Mouse (Mus musculus) embryonic facial prominence, embryonic 11.5 days (tissue): ENCODE measurements at regions not wholly inside any gene's neighbourhood (a gene's known extent, or its start where the extent isn't known, plus 50 kb on each side); places are given as distances from the start of the nearest gene placed in this dataset.

Experiments used
- ATAC-seq: fragments of 200-750 bp; cut with Nextera tagmentation; replicated peaks from 2 replicates; pipeline ENCODE4 v1.8.0; 2017; ENCODE audit warnings: low read depth; ENCODE audit not compliant: insufficient number of reproducible peaks, low FRiP score, low TSS enrichment
- DNase-seq: peaks from one replicate; pipeline ENCODE4 v3.0.0-alpha.2; 2015; ENCODE audit warnings: low spot score
- H3K27ac ChIP-seq: fragments of 300-500 bp; sonication (generic); replicated peaks from 2 replicates; pipeline ENCODE4 v1.5.1; 2014; ENCODE audit warnings: mild to moderate bottlenecking, low read depth, low read length, control low read depth
- H3K27me3 ChIP-seq: fragments of 300-500 bp; sonication (generic); 2 replicates; pipeline ENCODE4 v1.6.1; 2014; ENCODE audit warnings: mild to moderate bottlenecking, low read length, moderate library complexity, mixed read lengths; ENCODE audit not compliant: control insufficient read depth, insufficient read depth
- H3K36me3 ChIP-seq: fragments of 300-500 bp; sonication (generic); replicated peaks from 2 replicates; pipeline ENCODE4 v1.6.1; 2014; ENCODE audit warnings: low read depth, mild to moderate bottlenecking, low read length, moderate library complexity, mixed read lengths; ENCODE audit not compliant: control insufficient read depth, insufficient read depth
- H3K4me1 ChIP-seq: fragments of 300-500 bp; sonication (generic); 2 replicates; pipeline ENCODE4 v1.6.1; 2014; ENCODE audit warnings: low read length, mixed read lengths; ENCODE audit not compliant: control insufficient read depth, insufficient read depth
- H3K4me2 ChIP-seq: fragments of 300-500 bp; sonication (generic); 2 replicates; pipeline ENCODE4 v1.6.1; 2014; ENCODE audit warnings: low read depth, mild to moderate bottlenecking, control low read depth, low read length, moderate library complexity
- H3K4me3 ChIP-seq: fragments of 300-500 bp; sonication (generic); 2 replicates; pipeline ENCODE4 v1.5.1; 2014; ENCODE audit warnings: low read depth, low read length, control low read depth
- H3K9ac ChIP-seq: fragments of 300-500 bp; sonication (generic); replicated peaks from 2 replicates; pipeline ENCODE4 v1.6.1; 2014; ENCODE audit warnings: mild to moderate bottlenecking, control low read depth, low read length
- H3K9me3 ChIP-seq: fragments of 300-500 bp; sonication (generic); replicated peaks from 2 replicates; pipeline ENCODE4 v1.6.1; 2016; ENCODE audit warnings: mild to moderate bottlenecking, low read length, inconsistent platforms, mixed read lengths; ENCODE audit not compliant: control insufficient read depth
- whole genome bisulfite sequencing: fragments of 180-500 bp; shearing (Covaris S2); extraction: QIAGEN DNeasy Blood & Tissue Kit; methylation state at CpG from one replicate; pipeline ENCODE4 v1.1.7; 2014; 5-methylcytosine and 5-hydroxymethylcytosine counted together

GRCm38 (mm10) chr2:170945401-170946105, 213.9 kb downstream of the Dok5 start:
- DNase-seq (no peak), ATAC-seq (no peak)
- no peak overlapping the region for H3K9ac ChIP-seq
- no peak overlapping the region for H3K4me3 ChIP-seq
- H3K36me3 ChIP-seq: no peaks in the 10 kb centered on the region
- H3K27ac ChIP-seq: no peak overlapping the region
- 82% methylated on average over 16 of the region's 16 CpGs for WGBS
- H3K4me1 ChIP-seq: no peaks in the 10 kb centered on the region
- H3K9me3 ChIP-seq: no peaks in the 10 kb centered on the region
- H3K27me3 ChIP-seq: no peaks in the 10 kb centered on the region
- no peak overlapping the region for H3K4me2 ChIP-seq

DNA sequence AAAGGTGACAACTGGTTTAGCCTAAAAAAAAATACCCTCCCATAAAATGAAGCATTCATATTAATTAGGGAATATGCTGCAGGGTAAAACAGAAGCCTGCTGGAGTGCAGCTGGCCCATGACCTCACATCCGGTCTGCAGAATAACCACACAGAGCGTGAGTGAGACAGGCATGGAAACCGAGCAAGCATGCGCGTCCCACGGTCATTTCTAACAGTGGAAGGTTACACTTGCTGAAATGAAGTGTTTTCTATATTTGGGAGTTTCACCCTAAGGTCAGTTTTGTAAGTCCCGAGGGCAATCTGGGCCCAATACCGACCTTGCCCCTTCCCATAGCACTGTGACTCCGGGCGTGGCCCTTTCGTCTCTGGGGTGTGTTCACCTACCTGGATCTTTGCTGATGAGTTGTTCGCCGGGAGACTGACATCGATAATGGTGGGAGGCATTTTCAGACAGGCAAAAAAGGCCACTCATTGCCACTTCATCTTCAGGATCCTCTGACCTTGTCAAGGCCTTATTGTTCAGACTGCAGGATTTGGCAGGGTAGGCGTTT, 214.6 kb downstream of the Dok5 start:
- Histone ChIP-seq H3K9ac (no peak overlapping the region), H3K4me1 (no peaks in the 10 kb centered on the region), H3K9me3 (no peaks in the 10 kb centered on the region), H3K4me2 (no peak overlapping the region), H3K27ac (no peak overlapping the region), H3K36me3 (no peaks in the 10 kb centered on the region), H3K4me3 (no peak overlapping the region), H3K27me3 (no peaks in the 10 kb centered on the region)
- ATAC-seq: no peak
- no peak for DNase-seq
- WGBS: 83% methylated on average over 15 of the region's 15 CpGs

- Histone ChIP-seq H3K36me3 (no peaks in the 10 kb centered on the region), H3K27ac (no peak overlapping the region), H3K4me2 (no peak overlapping the region), H3K9me3 (no peaks in the 10 kb centered on the region), H3K27me3 (no peaks in the 10 kb centered on the region), H3K4me3 (no peak overlapping the region), H3K9ac (no peak overlapping the region), H3K4me1 (no peaks in the 10 kb centered on the region)
- DNase-seq (no peak), ATAC-seq (no peak)
- 93% methylated on average over 8 of the region's 8 CpGs for WGBS
Observed at GRCm38 (mm10) chr2:170947236-170947635, 215.6 kb downstream of the Dok5 start.

DNA sequence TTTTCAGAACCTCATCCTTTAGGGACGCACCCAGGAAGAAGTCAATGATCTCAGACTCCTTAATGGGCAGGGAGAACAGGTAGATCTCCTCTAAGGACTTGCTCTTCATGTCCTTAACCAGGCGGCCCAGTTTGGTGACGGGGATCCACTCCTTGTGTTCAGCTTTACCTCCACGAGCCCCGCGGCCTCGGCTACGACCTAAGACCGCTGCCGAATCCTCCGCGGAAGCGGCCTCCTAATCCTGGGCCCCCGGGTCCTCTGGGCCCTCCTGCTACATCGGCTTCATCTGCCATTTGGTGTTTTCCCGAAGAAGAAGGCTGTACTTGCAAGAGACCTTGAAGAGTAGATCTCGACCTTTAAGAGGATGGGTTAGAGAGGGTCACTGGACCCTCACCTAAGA, 223.0 kb downstream of the Dok5 start:
- 92% methylated on average over 17 of the region's 17 CpGs for WGBS
- no peak overlapping the region for H3K4me3 ChIP-seq
- H3K9me3 ChIP-seq: no peaks in the 10 kb centered on the region
- H3K36me3 ChIP-seq: no peaks in the 10 kb centered on the region
- no peaks in the 10 kb centered on the region for H3K4me1 ChIP-seq
- no peak overlapping the region for H3K27ac ChIP-seq
- H3K27me3 ChIP-seq: no peaks in the 10 kb centered on the region
- H3K4me2 ChIP-seq: no peak overlapping the region
- ATAC-seq: no peak
- DNase-seq: no peak
- no peak overlapping the region for H3K9ac ChIP-seq

- H3K36me3 ChIP-seq: no peaks in the 10 kb centered on the region
- no peaks in the 10 kb centered on the region for H3K27me3 ChIP-seq
- H3K9me3 ChIP-seq: no peaks in the 10 kb centered on the region
- H3K9ac ChIP-seq: no peak overlapping the region
- 82% methylated on average over 3 of the region's 3 CpGs for WGBS
- no peak overlapping the region for H3K4me2 ChIP-seq
- DNase-seq (no peak), ATAC-seq (no peak)
- H3K4me1 ChIP-seq: no peaks in the 10 kb centered on the region
- H3K27ac ChIP-seq: no peak overlapping the region
- no peak overlapping the region for H3K4me3 ChIP-seq
Observed at GRCm38 (mm10) chr2:170956766-170957165, 225.2 kb downstream of the Dok5 start.

GRCm38 (mm10) chr2:170960396-170960795, 228.8 kb downstream of the Dok5 start:
- Histone ChIP-seq H3K9ac (no peak overlapping the region), H3K4me1 (no peaks in the 10 kb centered on the region), H3K9me3 (no peaks in the 10 kb centered on the region), H3K4me3 (no peak overlapping the region), H3K27me3 (no peaks in the 10 kb centered on the region), H3K27ac (no peak overlapping the region), H3K4me2 (no peak overlapping the region), H3K36me3 (no peaks in the 10 kb centered on the region)
- 85% methylated on average over 4 of the region's 4 CpGs for WGBS
- DNase-seq: no peak
- no peak for ATAC-seq

DNA sequence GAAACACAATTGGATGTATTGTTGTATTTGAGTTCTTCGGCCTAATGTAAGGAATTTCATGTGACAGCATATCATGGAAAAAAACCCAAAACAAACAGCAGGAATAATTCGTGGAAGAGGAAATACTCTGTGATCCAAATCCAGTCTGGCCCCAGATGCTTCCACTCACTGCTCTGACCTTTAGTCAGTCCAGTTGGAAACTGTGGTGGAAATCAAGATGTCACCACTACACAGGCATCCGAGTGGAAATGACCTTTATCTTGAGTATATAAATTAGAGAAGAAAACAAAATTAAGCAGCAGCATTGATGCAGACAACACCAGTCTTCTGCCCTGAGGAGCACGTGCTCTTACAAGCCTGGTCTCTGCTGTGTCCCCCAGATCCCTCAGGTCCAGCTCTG, 230.9 kb downstream of the Dok5 start:
- no peak for ATAC-seq
- Histone ChIP-seq H3K36me3 (no peaks in the 10 kb centered on the region), H3K27ac (no peak overlapping the region), H3K9me3 (no peaks in the 10 kb centered on the region), H3K9ac (no peak overlapping the region), H3K4me2 (no peak overlapping the region), H3K4me1 (no peaks in the 10 kb centered on the region), H3K27me3 (no peaks in the 10 kb centered on the region), H3K4me3 (no peak overlapping the region)
- DNase-seq: no peak
- WGBS: 73% methylated on average over 4 of the region's 4 CpGs

GRCm38 (mm10) chr2:170969430-170969829, 237.8 kb downstream of the Dok5 start:
- peak; percentile 35 for DNase-seq
- H3K27me3 ChIP-seq: no peaks in the 10 kb centered on the region
- 0 out of 2 replicates have a peak, but pooled peaks cover 3% of the 10 kb centered on the region for H3K9me3 ChIP-seq
- H3K36me3 ChIP-seq: no peaks in the 10 kb centered on the region
- H3K9ac ChIP-seq: no peak overlapping the region
- no peak for ATAC-seq
- WGBS: 60% methylated on average over 3 of the region's 3 CpGs
- H3K27ac ChIP-seq: no peak overlapping the region
- H3K4me2 ChIP-seq: no peak overlapping the region
- H3K4me3 ChIP-seq: no peak overlapping the region
- no peaks in the 10 kb centered on the region for H3K4me1 ChIP-seq
